Mouse (Mus musculus) layer of hippocampus, adult 18-20 months (tissue): ENCODE results near the gene Qsox2. TPM values are rescaled to one million over a fixed set of nuclear protein-coding genes. Genes with fewer than 3 reads are reported as not detected.

ENCODE experiments used
- DNase-seq, 2 experiments: peaks; one replicate each; pipeline ENCODE4 v3.0.0; 2022; ENCODE audit warnings: low spot score in 2 of 2
- total RNA-seq, 2 experiments: library from RNA; stranded (reverse); gene quantifications; 2 replicates each; pipeline ENCODE4 v1.2.3; 2021

Gene Qsox2
- total RNA-seq, 2 experiments from 2014 or later: 24.2 to 25.5 TPM

GRCm38 (mm10) chr2:26168843-26169579 is 68.3 kb downstream of the Qsox2 start:
- DNase-seq: no peak

- no peak for DNase-seq
Observed at GRCm38 (mm10) chr2:26166890-26167289, 70.4 kb downstream of the Qsox2 start.

Other genes with a start within 250 kb of the Qsox2 start
- gene Ubac1, start 215.8 kb downstream of the Qsox2 start, total RNA-seq: 10 to 100 TPM; 53.9 to 58.0 TPM
- 10 to 100 TPM; 64.6 to 78.3 TPM for gene Nacc2, start 114.3 kb downstream of the Qsox2 start, total RNA-seq
- under 1 TPM in 1 of 2 experiments, not detected in 1; 0.15 TPM for gene Lhx3, start 29.2 kb downstream of the Qsox2 start, total RNA-seq
- under 1 TPM; 0.63 to 0.82 TPM for gene Ccdc187, start 57.0 kb upstream of the Qsox2 start, total RNA-seq
- gene Gpsm1, start 78.0 kb upstream of the Qsox2 start, total RNA-seq: 10 to 100 TPM; 37.4 to 38.4 TPM
- gene Dnlz, start 114.6 kb upstream of the Qsox2 start, total RNA-seq: 10 to 100 TPM; 26.0 to 28.4 TPM
- 1 to 10 TPM; 1.5 to 3.5 TPM for gene Card9, start 123.4 kb upstream of the Qsox2 start, total RNA-seq
- gene Snapc4, start 143.1 kb upstream of the Qsox2 start, total RNA-seq: 10 to 100 TPM; 58.8 to 64.6 TPM
- 100 to 1,000 TPM; 140 to 141 TPM for gene Entr1, start 151.8 kb upstream of the Qsox2 start, total RNA-seq
- 10 to 100 TPM; 83.4 to 91.8 TPM for gene Pmpca, start 151.8 kb upstream of the Qsox2 start, total RNA-seq
- gene Inpp5e, start 171.7 kb upstream of the Qsox2 start, total RNA-seq: 10 to 100 TPM; 23.3 to 24.5 TPM
- gene Sec16a, start 207.7 kb upstream of the Qsox2 start, total RNA-seq: 10 to 100 TPM; 50.3 to 50.4 TPM